In the genomic region with DNA sequence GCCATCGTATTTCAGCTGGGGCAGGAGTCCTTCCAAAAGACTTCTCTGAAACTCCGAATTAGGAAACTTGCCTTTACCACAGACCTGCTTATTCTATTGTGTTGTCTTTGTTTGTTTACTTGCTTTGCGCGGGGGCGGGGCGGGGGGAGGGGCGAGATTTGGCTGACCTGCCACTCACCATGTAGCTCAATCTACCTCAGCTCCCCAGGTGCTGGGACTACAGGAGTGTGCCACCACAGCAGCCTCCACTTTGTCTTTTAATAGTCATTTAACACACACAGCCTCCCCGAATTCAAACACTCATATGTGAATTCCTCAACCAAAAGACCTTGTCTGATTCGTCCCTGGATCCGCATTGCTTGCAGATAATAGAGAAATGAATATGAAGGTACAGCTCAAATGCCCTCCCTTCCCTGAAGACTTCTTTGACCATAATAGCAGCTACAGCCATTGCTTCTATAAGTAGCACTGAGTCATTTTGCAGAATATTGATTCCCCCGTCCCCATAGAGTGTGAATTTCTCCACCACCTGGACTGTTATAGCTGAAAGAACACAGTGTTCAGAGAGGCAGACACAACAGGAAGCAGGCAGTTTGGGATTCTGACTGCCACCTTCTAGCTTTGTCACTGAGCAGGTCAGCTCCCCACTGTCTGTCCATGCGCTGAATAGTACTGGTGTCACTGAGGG, we compare ENCODE assay signal across 8 mouse cellular contexts. TPM values are rescaled to one million over a fixed set of nuclear protein-coding genes. Genes with fewer than 3 reads are reported as not detected.
DNase-seq lines count a peak whose midpoint lies in the region; ATAC-seq and TF ChIP-seq lines count a peak whose summit lies in the region.

No protein-coding gene starts in this region.

- no peaks in the 10 kb centered on the region for H3K27me3 ChIP-seq in heart, embryonic 15.5 days
- H3K27me3 ChIP-seq in E14TG2a.4 (ENCODE audit: insufficient read depth, low read length) = peaks cover 17% of the 10 kb centered on the region
- H3K27me3 ChIP-seq in forebrain, embryonic 11.5 days (ENCODE audit: control insufficient read depth, insufficient read depth, low read length) = no peaks in the 10 kb centered on the region
- H3K27me3 ChIP-seq in liver, embryonic 15.5 days = no peaks in the 10 kb centered on the region

- H3K4me2 ChIP-seq in heart, embryonic 15.5 days = peak overlapping the region; percentile 71
- H3K4me2 ChIP-seq in forebrain, embryonic 11.5 days (ENCODE audit: low read depth, low read length, severe bottlenecking) = peak overlapping the region; percentile 74
- peak overlapping the region; percentile 92 for H3K4me2 ChIP-seq in liver, embryonic 15.5 days

- H3K27ac ChIP-seq in heart, embryonic 15.5 days = no peak overlapping the region
- H3K27ac ChIP-seq in forebrain, embryonic 11.5 days (ENCODE audit: low read depth, low read length) = no peak overlapping the region
- H3K27ac ChIP-seq in liver, embryonic 15.5 days (replicated peaks) = no peak overlapping the region

- H3K9me3 ChIP-seq in heart, embryonic 15.5 days (replicated peaks) = no peaks in the 10 kb centered on the region
- H3K9me3 ChIP-seq in E14TG2a.4 (ENCODE audit: low read length) = no peaks in the 10 kb centered on the region
- H3K9me3 ChIP-seq in forebrain, embryonic 11.5 days (ENCODE audit: control insufficient read depth, low read length) = no peaks in the 10 kb centered on the region
- H3K9me3 ChIP-seq in liver, embryonic 15.5 days (replicated peaks) = no peaks in the 10 kb centered on the region

- 35% methylated on average over 12 of the region's 12 CpGs for WGBS in heart, embryonic 15.5 days
- 36% methylated on average over 12 of the region's 12 CpGs for WGBS in forebrain, embryonic 11.5 days
- 30% methylated on average over 12 of the region's 12 CpGs for WGBS in liver, embryonic 15.5 days (ENCODE audit: insufficient replicate concordance)

- peak overlapping the region; percentile 100 for H3K4me3 ChIP-seq in heart, embryonic 15.5 days
- peak overlapping the region; percentile 99 for H3K4me3 ChIP-seq in E14TG2a.4 (replicated peaks; ENCODE audit: low read length)
- peak overlapping the region; percentile 93 for H3K4me3 ChIP-seq in forebrain, embryonic 11.5 days (ENCODE audit: low read depth, low read length)
- peak overlapping the region; percentile 86 for H3K4me3 ChIP-seq in liver, embryonic 15.5 days (replicated peaks)

- no peak for DNase-seq in heart, postnatal 14 days
- peak; percentile 65 for DNase-seq in forebrain, embryonic 11.5 days (ENCODE audit: low spot score)
- no peak for DNase-seq in layer of hippocampus, adult 8-10 months (ENCODE audit: low spot score in 2 of 2)
- no peak for DNase-seq in gastrocnemius, postnatal 4 days (ENCODE audit: low spot score in 2 of 2)

- 0 out of 2 replicates have a peak overlapping the region, but pooled peaks have one; percentile 26 for H3K9ac ChIP-seq in heart, embryonic 15.5 days
- 0 out of 2 replicates have a peak overlapping the region, but pooled peaks have one; percentile 0 for H3K9ac ChIP-seq in forebrain, embryonic 11.5 days (ENCODE audit: low read length)
- H3K9ac ChIP-seq in liver, embryonic 15.5 days = no peak overlapping the region

- intact Hi-C loops in heart, postnatal 14 days (cut with DNase I) = loop anchor here (2.0 kb wide), 1 partner anchor 35 kb away; no protein-coding TSS in a partner anchor

- H3K4me1 ChIP-seq in heart, embryonic 15.5 days (replicated peaks) = peaks cover 26% of the 10 kb centered on the region
- peaks cover 31% of the 10 kb centered on the region for H3K4me1 ChIP-seq in E14TG2a.4 (replicated peaks; ENCODE audit: low read depth, low read length)
- no peaks in the 10 kb centered on the region for H3K4me1 ChIP-seq in forebrain, embryonic 11.5 days (replicated peaks; ENCODE audit: control insufficient read depth, insufficient read depth, low read length)
- H3K4me1 ChIP-seq in liver, embryonic 15.5 days (replicated peaks) = peaks cover 50% of the 10 kb centered on the region

- no peak for TF ChIP-seq CTCF in E14TG2a.4 (conservative IDR thresholded peaks at IDR 0.05; ENCODE audit: low read length)

- ATAC-seq in heart, embryonic 15.5 days (replicated peaks; ENCODE audit: insufficient number of reproducible peaks, insufficient read depth, low FRiP score, low read depth) = no peak
- no peak for ATAC-seq in forebrain, embryonic 11.5 days (replicated peaks; ENCODE audit: low FRiP score)
- ATAC-seq in liver, embryonic 15.5 days (ENCODE audit: insufficient read depth) = no peak
- no peak for ATAC-seq in cerebellum, adult (ENCODE audit: insufficient number of reproducible peaks, low FRiP score, low TSS enrichment)

- no peaks in the 10 kb centered on the region for H3K36me3 ChIP-seq in heart, embryonic 15.5 days
- H3K36me3 ChIP-seq in E14TG2a.4 (ENCODE audit: insufficient read depth, low read length) = no peaks in the 10 kb centered on the region
- no peaks in the 10 kb centered on the region for H3K36me3 ChIP-seq in forebrain, embryonic 11.5 days (ENCODE audit: control insufficient read depth, insufficient read depth, low read length)
- no peaks in the 10 kb centered on the region for H3K36me3 ChIP-seq in liver, embryonic 15.5 days (replicated peaks)

RNA-seq across cellular contexts. Expression of a gene that starts 1.1 kb away (rescaled TPM):
- 15.3 and 16.0 TPM in 2 replicates for polyA plus RNA-seq in heart, embryonic 15.5 days (2015; fragmentation: Nextera tagmentation; extraction: Ambion mirVana)
- 10 to 100 TPM; 28.2 to 28.3 TPM for total RNA-seq in heart, postnatal 14 days (2021)
- polyA plus RNA-seq in forebrain, embryonic 11.5 days (2014; fragmentation: Nextera tagmentation; extraction: Ambion mirVana) = 12.2 and 12.8 TPM in 2 replicates
- 8.3 and 9.7 TPM in 2 replicates for polyA plus RNA-seq in liver, embryonic 15.5 days (2015; fragmentation: Nextera tagmentation; extraction: Ambion mirVana)
- total RNA-seq in layer of hippocampus, adult 8-10 months (2022) = 10 to 100 TPM; 41.6 to 54.7 (median 52.8) TPM
- total RNA-seq in gastrocnemius, postnatal 4 days (2021) = 10 to 100 TPM; 28.9 to 30.4 TPM

RNA-seq across cellular contexts. Expression of a gene that starts 40.5 kb away (rescaled TPM):
- 26.9 and 29.5 TPM in 2 replicates for polyA plus RNA-seq in heart, embryonic 15.5 days (2015; fragmentation: Nextera tagmentation; extraction: Ambion mirVana)
- total RNA-seq in heart, postnatal 14 days (2021) = 100 to 1,000 TPM; 256 to 300 TPM
- 9.2 and 9.5 TPM in 2 replicates for polyA plus RNA-seq in forebrain, embryonic 11.5 days (2014; fragmentation: Nextera tagmentation; extraction: Ambion mirVana)
- 137 and 174 TPM in 2 replicates for polyA plus RNA-seq in liver, embryonic 15.5 days (2015; fragmentation: Nextera tagmentation; extraction: Ambion mirVana)
- total RNA-seq in layer of hippocampus, adult 8-10 months (2022) = 10 to 100 TPM; 80.9 to 89.3 (median 85.5) TPM
- 10 to 100 TPM; 13.0 to 20.0 TPM for total RNA-seq in gastrocnemius, postnatal 4 days (2021)
